Mouse (Mus musculus) urinary bladder, postnatal 25 days (tissue): Measurements from ENCODE around the gene Adamts18.

Source experiments
- DNase-seq: peaks from one replicate; pipeline ENCODE4 v3.0.0; 2022; ENCODE audit warnings: low spot score

Adamts18 gene

DNA sequence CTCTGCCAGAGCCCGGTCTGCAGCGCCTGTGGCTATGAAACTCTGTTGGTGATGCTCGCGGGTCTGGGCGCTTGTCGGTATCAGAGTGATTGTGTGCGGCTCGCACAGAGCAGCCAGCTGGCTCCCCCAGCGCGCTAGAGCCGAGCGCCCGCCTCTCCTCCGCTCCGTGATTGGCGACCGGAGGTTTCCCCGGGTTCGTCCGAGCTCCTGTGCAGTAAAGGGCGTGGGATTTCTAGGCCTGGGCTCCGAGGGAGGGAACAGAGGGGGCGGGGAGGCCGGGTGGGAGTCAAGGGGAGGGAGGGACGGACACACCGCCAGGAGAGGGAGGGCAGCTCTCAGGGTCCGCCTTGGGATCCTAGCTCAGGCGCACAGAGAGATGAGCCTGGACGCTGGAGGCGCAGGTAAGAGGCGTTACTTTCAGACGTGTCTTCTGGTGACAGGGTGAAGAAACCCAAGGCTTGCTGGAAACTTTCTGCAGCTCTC lies at the start of gene Adamts18:
Adamts18 (minus strand) TSS at position 86 of the 483 bp plus-strand sequence.
- no peak for DNase-seq

- DNase-seq, result no peak
Observed at GRCm38 (mm10) chr8:113896446-113896845, 47.9 kb upstream of the Adamts18 start.

DNA sequence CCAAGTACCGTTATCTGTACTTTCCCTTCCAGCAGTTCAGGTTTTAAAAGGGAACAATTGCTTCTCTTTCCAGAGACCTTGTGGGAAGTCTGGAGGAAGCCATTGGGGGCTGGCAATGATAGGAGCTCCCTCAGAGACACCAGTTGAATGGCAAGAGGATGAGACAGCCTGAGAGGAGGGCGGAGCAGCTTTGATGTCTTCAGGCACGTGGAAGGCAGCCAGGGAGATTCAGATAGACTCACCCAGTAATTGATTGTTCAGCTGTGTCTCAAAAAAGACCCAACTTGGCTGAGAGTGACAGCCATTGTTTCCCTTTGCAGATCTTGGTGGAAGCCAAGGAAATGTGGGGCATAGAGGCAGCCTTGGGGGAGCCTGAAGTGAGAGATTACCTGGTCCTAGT lies 42.8 kb upstream of the Adamts18 start:
- no peak for DNase-seq

- no peak for DNase-seq
Observed at GRCm38 (mm10) chr8:113886509-113886908, 38.0 kb upstream of the Adamts18 start.

DNA sequence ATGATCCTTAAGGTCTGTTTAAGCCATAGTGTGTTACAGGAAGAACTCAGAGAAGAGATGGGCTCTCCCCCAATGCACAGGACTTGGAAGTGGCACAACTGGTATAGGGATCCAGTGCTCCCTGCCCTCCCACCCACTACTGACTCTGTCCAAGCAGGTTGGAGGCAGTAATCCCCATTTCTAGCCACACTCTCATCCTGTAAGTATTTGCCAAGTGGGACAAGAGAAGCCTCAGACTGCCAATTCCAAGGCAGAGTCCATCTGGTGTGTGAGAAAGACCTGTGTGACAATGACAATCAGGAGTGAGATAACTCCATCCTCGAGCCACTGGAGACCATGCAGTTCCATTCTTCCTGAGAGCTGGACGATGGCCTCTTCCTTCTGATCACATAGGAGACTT lies 36.6 kb upstream of the Adamts18 start:
- DNase-seq, result no peak

- DNase-seq, result no peak
Observed at GRCm38 (mm10) chr8:113883994-113884393, 35.5 kb upstream of the Adamts18 start.

DNA sequence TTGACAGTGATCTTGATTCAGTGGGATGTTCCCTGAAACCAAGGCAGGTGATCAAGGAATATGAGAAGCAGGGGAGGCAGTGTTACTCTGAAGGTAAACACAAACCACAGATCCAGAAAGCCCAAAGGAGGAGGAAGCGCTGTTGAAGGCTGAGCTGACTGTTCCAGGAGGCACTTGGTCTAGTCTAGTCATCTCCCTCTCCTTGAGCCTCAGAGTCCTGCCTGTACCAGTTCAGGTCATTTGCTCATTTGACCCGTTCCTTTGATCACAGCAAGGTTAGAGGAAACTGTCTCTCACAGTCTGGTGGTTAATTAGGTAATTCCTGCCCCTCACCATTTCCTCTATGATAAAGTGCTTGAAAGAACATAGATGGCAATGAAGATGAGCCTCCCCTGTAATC lies 34.0 kb upstream of the Adamts18 start:
- no peak for DNase-seq

- DNase-seq, result no peak
Observed at GRCm38 (mm10) chr8:113878411-113879006, 30.0 kb upstream of the Adamts18 start.

DNA sequence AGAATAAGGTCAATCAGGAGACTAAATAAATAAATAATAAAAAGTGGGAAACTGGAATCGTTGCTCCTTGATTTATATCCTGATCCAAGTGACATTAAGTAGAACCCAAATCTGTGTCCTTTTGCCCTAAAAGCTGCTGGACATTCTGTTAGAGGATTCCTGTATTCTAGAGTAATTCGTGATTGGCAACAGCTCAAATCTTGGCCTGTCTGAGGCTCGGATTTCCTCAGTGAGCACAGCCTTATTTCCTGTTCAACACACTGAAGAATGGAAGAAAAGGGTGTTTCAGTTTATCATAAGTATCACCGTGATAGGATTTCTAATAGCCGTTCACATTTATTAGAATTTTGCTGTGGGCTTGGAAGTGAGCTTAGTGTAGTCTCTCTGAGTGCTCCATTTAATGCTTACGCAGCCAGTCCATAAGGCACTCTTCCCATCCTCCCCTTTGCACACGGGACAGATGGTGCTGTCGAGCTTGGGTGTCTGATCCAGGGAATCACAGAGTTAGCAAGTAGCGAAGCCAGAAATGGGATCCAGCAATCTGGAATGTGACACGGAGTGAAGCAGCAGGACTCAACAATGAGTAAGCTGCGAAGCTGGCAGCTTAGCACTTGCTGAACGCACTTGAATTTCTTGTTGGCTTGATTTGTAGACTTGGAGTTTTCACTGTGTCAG lies 25.0 kb upstream of the Adamts18 start:
- no peak for DNase-seq

GRCm38 (mm10) chr8:113872436-113872835 lies 23.9 kb upstream of the Adamts18 start:
- no peak for DNase-seq

- DNase-seq, result no peak
Observed at GRCm38 (mm10) chr8:113866530-113866929, 18.0 kb upstream of the Adamts18 start.

DNA sequence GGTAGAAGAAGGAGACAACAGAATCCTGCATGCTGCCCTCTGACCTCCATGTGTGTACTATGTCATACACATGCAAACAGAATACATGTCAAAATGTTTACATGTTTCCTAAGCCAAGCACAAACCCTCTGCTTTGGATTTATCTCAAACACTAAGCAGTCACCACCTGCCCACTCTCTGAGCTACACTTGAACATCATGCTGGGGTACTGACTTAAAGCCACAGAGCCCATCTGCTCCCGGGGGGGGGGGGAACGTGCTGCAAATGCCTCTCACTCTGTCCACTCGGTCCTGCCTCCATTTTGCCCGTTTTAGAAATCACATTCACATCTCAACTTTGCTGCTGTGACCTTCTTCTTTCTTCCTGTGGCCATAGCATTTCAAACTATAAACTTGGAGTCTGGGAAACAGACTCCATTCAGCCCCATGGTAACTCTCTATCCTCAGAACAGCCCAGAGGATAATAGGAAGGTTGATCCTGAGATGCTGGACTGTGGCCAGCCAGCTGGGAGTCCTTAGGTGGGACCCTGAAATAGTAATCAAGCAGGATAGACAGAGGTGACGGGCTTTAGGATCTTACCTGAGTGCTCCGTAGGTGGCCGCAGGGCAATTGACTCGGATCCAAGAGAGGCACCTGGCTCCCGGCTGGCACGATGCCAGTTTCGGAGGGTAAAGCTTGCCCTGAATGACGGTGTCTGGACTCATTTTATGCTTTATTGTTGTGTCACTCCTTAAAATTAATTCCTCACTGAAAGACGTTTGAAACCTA lies 17.0 kb upstream of the Adamts18 start:
- no peak for DNase-seq

DNA sequence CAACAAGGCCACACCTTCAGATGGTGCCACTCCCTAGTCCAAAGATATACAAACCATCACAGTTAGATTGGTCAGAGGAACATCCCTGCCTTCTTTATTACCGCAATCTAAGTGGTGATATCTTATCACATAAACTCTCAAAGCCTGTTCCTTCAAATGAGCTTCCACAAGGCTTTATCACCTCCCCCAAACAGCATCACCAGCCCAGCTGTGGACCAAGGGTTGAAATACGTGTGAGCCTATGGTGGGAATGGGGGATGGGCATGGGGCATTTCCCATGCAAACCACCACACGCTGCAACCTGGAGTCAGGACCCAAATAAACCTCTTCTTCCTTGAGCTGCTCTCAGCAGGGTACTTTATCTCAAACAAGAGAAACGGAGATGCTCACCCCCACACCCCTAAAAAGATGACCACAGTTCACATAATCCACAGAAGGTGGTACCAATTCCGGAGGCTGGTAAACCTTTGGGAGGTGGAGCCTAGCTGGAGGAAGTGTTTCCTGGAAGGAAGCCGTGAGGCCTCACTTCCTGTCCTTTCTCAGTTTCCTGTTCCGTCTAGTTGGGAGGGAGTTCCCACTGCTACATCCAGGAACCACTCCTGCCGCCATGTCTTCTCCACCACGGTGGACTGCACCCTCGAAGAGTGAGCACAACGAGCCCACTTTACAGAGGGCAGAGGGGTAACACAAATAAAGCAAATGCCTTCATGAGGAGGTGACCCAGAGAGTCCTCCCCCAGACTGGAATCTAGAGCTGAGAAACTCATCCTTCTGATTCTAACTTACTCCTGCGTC lies 11.5 kb upstream of the Adamts18 start:
- DNase-seq, result no peak

DNA sequence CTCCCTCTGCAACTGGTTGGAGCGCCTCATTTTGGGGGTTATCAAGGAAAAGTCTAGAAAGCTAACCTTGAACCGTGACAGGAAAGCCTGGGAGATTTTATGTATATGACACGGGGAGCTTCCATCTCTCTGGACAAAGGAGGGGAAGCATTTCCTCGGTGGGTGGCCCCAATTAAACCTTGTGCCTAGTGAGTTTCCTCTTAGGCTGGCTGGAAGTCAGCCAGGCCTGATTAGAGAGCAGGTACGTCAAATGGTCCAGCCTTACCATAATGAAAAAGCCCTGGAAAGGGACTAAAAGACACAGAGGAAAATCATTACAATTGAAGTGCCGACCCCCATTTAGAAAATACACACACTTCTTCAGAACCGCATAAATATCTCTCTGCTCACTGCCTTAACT lies 10.3 kb upstream of the Adamts18 start:
- no peak for DNase-seq

- no peak for DNase-seq
Observed at GRCm38 (mm10) chr8:113854622-113855293, 6.2 kb upstream of the Adamts18 start.

DNA sequence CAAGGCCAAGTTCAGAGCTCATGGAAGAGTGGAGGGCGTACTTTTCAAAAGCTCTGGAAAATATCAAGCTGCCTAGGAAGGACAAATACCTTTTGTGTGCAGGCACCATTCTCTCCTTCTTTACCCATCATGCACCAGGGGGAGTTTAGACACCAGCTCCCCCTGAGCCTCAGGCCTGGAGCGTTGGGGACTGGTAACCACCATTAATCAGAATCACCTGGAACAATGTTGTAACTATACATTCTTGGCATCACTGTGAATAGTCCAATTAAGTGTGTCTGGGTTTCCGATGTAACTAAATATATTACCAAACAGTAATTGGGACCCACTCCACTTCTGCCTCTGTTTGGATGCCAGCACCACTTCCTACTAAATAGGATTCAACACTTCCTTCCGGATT lies 5.2 kb upstream of the Adamts18 start:
- DNase-seq, result no peak

DNA sequence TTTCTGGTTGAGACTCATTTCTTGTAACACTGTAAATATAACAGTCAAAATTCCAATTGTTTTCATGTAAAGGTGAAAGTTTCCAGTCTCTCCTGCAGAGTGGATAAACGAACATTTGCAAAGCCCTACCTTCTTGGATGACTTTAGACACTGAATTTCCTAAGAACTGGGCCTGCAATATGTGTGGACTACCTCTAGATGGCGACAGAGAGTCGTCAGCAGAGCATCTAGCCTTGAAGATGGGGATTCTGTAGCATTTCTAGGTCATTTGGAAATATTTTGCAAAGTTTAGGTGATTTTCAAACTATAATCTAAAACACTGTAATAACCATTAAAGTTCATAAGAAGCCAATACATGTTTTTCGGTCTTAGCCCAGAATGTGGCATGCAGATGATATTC lies 3.1 kb upstream of the Adamts18 start:
- no peak for DNase-seq

GRCm38 (mm10) chr8:113848081-113848652 lies 371 bp downstream of the Adamts18 start:
- DNase-seq, result no peak

DNA sequence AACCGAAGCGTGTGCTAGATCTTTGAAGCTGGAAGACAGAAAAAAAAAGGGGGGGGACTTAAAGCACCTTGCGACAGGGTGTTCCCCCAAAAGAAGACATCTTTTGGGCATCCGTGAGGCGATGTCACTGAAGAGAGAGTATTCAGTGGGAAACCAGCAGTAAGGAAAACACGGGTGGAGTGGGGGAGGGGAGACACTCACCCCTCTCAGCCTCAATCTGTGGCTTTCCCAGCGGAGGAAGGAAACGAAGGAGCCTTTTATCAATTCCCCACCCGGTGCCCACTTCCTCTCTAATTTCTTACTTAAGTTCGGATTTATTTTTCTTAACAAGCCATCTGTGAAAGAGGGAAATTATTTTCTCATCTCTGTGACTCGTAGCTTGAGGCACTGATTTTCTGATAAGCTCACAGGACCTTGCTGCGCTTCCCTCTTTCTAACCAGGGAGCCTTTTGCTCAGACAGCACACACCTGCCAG lies 895 bp downstream of the Adamts18 start:
- no peak for DNase-seq

DNA sequence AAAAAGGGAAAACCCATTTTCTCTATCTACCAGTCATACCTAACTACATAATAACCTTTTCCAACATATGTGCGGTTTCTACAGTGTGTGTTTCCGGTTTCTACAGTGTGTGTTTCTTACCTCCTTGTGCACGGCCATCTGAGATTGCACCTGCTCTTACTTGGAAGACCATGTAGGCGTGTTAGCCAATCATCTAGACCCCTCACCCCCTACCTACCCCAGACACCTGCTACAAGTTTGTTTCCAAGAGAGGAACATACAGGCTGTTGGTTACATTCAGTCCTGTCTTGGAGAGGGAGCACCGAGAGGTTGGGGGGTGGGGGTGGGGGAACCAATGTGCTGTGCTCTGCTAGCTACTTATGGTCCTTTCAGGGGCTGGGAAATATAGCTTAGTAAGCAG lies 1.9 kb downstream of the Adamts18 start:
- DNase-seq, result no peak

GRCm38 (mm10) chr8:113844801-113845301 lies 3.7 kb downstream of the Adamts18 start:
- no peak for DNase-seq
